Mouse (Mus musculus): Measurements from ENCODE around the gene Srsf12. TPM values are rescaled to one million over a fixed set of nuclear protein-coding genes. Genes with fewer than 3 reads are reported as not detected.

The Srsf12 gene
- polyA plus RNA-seq, 1 experiment from 2014 or later: 3.6 TPM

DNA sequence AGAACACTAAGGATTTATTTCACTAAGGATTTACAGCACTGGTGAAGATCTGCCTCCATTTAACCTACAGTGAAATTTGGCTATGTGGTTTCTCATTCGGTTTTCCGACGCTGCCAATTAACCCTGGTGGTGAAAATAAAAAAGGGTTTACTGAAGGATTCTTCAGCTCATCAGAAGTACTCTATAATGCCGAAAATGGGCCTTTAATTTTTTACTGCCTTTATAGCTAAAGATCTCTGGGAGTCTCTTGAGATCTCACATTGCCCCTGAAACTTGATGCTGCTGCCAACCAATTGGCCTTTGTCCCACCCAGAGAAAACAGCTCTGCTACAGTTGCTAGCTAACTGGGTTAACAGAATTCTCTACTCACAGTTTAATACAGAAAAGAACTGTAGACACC lies 40.1 kb downstream of the Srsf12 start:
- Histone ChIP-seq H3K9ac (peak overlapping the region; percentile 99), H3K36me3 (ENCODE audit: insufficient read depth) (peaks cover 24% of the 10 kb centered on the region), H3K4me1 (ENCODE audit: insufficient read depth) (no peaks in the 10 kb centered on the region), H3K9me3 (ENCODE audit: low read depth, low read length) (no peaks in the 10 kb centered on the region), H3K27ac (ENCODE audit: low read depth) (peak overlapping the region; percentile 100), H3K4me2 (peak overlapping the region; percentile 83), H3K27me3 (ENCODE audit: insufficient read depth, low read length) (no peaks in the 10 kb centered on the region), H3K4me3 (ENCODE audit: low read depth, low read length) (peak overlapping the region; percentile 89)
- DNase-seq: peak; percentile 70
- 0% methylated on average over 4 of the region's 4 CpGs for WGBS
- 0 out of 2 replicates have a peak, but pooled peaks have one; percentile 32 for TF ChIP-seq CTCF (IDR thresholded peaks at IDR 0.05; ENCODE audit: low read depth)
- ATAC-seq (ENCODE audit: insufficient read depth): no peak

DNA sequence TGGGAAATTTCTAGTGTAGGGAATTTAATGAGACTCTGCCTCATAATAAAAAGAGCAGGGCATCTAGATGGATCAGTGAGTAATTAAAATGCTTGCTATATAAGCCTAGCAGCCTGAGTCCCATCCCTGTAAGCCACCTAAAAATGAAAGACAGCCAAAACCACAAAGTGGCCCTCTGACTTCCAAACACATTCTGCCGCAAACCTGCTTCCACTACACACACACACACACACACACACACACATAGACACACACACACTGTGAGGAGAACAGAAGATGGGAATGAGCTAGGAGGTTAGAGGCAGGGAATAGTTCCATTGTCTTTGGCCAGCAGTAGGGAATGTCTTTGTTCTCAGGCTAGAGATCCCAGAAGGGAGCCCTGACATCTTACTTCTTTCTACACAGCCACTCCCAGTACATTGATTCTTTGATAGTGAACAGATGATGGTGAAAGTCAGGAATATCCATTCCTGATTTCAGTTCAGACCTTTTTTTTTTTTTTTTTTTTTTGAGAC lies 41.0 kb downstream of the Srsf12 start:
- DNase-seq (no peak), ATAC-seq (ENCODE audit: insufficient read depth) (no peak)
- no peak overlapping the region for H3K27ac ChIP-seq (ENCODE audit: low read depth)
- WGBS: 43% methylated on average over 1 of the region's 1 CpGs
- no peak overlapping the region for H3K9ac ChIP-seq
- no peak overlapping the region for H3K4me3 ChIP-seq (ENCODE audit: low read depth, low read length)
- no peaks in the 10 kb centered on the region for H3K4me1 ChIP-seq (ENCODE audit: insufficient read depth)
- no peaks in the 10 kb centered on the region for H3K27me3 ChIP-seq (ENCODE audit: insufficient read depth, low read length)
- no peak overlapping the region for H3K4me2 ChIP-seq
- H3K36me3 ChIP-seq (ENCODE audit: insufficient read depth): peaks cover 15% of the 10 kb centered on the region
- no peaks in the 10 kb centered on the region for H3K9me3 ChIP-seq (ENCODE audit: low read depth, low read length)
- no peak for TF ChIP-seq CTCF (IDR thresholded peaks at IDR 0.05; ENCODE audit: low read depth)

DNA sequence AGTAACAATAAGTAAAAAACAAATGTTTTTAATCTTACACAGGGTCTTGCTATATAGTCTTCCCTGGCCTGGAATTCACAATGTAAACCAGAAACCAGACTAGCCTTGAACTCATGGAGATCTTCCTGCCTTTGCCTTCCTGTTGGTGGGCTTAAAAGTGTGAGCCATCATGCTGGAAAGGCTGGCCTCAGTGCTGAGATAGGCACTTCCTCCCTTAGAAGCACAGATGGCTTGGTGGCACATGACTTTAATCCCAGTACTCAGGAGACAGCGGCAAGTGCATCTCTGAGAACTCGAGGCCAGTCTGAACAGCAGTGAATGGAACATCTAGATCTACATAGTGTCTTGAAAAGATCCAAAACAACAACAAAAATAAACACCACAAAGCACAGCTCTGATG lies 42.1 kb downstream of the Srsf12 start:
- Histone ChIP-seq H3K27me3 (ENCODE audit: insufficient read depth, low read length) (no peaks in the 10 kb centered on the region), H3K4me3 (ENCODE audit: low read depth, low read length) (no peak overlapping the region), H3K9me3 (ENCODE audit: low read depth, low read length) (no peaks in the 10 kb centered on the region), H3K4me1 (ENCODE audit: insufficient read depth) (no peaks in the 10 kb centered on the region), H3K27ac (ENCODE audit: low read depth) (no peak overlapping the region), H3K36me3 (ENCODE audit: insufficient read depth) (peaks cover 4% of the 10 kb centered on the region), H3K9ac (no peak overlapping the region), H3K4me2 (no peak overlapping the region)
- 88% methylated on average over 2 of the region's 2 CpGs for WGBS
- no peak for DNase-seq
- ATAC-seq (ENCODE audit: insufficient read depth): no peak
- no peak for TF ChIP-seq CTCF (IDR thresholded peaks at IDR 0.05; ENCODE audit: low read depth)

DNA sequence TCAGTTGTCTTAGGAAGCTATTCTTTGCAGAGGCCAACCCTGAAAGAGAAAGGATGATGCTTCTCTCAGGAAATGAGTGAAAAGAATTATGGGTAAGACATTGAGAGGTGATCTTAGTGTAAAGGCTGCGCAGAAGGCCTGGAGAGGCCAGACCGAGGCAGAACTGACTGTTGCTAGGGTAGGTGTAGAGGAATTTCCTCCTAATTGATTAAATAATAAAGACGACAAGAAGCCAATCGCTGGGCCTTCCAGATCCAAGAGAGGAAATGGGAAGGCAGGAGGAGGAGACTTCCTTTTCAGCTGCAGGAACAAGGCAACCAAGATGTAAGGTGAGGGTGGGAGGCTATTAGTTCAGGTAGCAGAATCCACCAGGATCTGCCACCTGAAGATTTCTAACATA lies 45.9 kb downstream of the Srsf12 start:
- no peak overlapping the region for H3K9ac ChIP-seq
- ATAC-seq (ENCODE audit: insufficient read depth) (no peak), DNase-seq (no peak)
- H3K4me3 ChIP-seq (ENCODE audit: low read depth, low read length): no peak overlapping the region
- H3K4me1 ChIP-seq (ENCODE audit: insufficient read depth): no peaks in the 10 kb centered on the region
- WGBS: 84% methylated on average over 4 of the region's 4 CpGs
- no peaks in the 10 kb centered on the region for H3K27me3 ChIP-seq (ENCODE audit: insufficient read depth, low read length)
- TF ChIP-seq CTCF (IDR thresholded peaks at IDR 0.05; ENCODE audit: low read depth): no peak
- no peaks in the 10 kb centered on the region for H3K9me3 ChIP-seq (ENCODE audit: low read depth, low read length)
- H3K4me2 ChIP-seq: no peak overlapping the region
- no peaks in the 10 kb centered on the region for H3K36me3 ChIP-seq (ENCODE audit: insufficient read depth)
- no peak overlapping the region for H3K27ac ChIP-seq (ENCODE audit: low read depth)

DNA sequence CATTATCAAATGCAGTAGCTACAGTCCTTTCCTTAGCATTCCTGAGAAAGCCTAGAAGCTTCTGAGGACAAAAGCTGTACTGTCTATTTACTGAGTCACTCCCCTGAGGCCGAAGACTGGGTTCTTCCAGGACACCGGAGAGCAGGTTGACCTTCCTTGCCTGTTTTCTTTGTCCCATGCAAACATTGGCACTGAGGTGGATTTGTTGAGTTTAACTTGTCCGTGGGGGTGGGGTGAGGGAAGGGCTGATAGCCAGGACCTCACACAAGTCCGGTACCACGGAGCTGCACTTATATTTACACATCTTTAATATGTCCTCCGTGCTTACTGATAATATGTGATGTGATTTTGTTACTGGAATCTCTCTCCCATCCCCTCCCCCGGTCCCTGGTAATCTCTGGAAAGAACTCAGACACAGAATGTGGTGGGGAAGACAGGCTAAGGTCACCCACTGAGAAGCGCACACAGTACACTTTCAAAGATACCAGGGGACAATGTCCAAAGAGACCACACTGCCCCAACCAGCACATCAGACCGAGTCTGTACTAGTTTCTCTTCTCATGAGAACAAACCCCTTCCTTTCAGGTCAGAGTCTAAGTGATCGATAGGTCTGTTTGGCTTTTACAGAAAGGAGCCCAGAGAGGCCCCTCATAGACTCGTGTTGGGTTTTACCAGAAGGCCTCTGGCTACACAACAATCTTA lies 48.6 kb downstream of the Srsf12 start:
- Histone ChIP-seq H3K9me3 (ENCODE audit: low read depth, low read length) (no peaks in the 10 kb centered on the region), H3K27ac (ENCODE audit: low read depth) (no peak overlapping the region), H3K4me2 (no peak overlapping the region), H3K4me1 (ENCODE audit: insufficient read depth) (no peaks in the 10 kb centered on the region), H3K9ac (no peak overlapping the region), H3K27me3 (ENCODE audit: insufficient read depth, low read length) (no peaks in the 10 kb centered on the region), H3K36me3 (ENCODE audit: insufficient read depth) (no peaks in the 10 kb centered on the region), H3K4me3 (ENCODE audit: low read depth, low read length) (no peak overlapping the region)
- DNase-seq (no peak), ATAC-seq (ENCODE audit: insufficient read depth) (no peak)
- 48% methylated on average over 11 of the region's 11 CpGs for WGBS
- no peak for TF ChIP-seq CTCF (IDR thresholded peaks at IDR 0.05; ENCODE audit: low read depth)

DNA sequence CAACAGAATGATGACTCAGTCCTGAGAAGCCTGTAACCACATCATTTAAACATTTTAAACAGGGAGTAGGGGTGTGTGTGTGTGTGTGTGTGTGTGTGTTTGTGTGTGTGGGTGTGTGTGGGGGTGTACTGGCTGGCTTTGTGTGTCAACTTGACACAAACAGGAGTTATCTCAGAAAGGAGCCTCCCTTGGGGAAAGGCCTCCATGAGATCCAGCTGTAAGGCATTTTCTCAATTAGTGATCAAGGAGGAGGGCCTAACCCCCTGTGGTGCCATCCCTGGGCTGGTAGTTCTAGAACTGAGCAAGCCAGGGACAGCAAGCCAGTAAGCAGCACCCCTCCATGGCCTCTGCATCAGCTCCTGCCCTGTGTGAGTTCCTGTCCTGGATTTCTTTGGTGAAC lies 51.5 kb downstream of the Srsf12 start:
- Histone ChIP-seq H3K9ac (no peak overlapping the region), H3K4me1 (ENCODE audit: insufficient read depth) (no peaks in the 10 kb centered on the region), H3K4me3 (ENCODE audit: low read depth, low read length) (no peak overlapping the region), H3K36me3 (ENCODE audit: insufficient read depth) (no peaks in the 10 kb centered on the region), H3K9me3 (ENCODE audit: low read depth, low read length) (no peaks in the 10 kb centered on the region), H3K4me2 (no peak overlapping the region), H3K27ac (ENCODE audit: low read depth) (no peak overlapping the region), H3K27me3 (ENCODE audit: insufficient read depth, low read length) (no peaks in the 10 kb centered on the region)
- no peak for DNase-seq
- no peak for TF ChIP-seq CTCF (IDR thresholded peaks at IDR 0.05; ENCODE audit: low read depth)
- no peak for ATAC-seq (ENCODE audit: insufficient read depth)

DNA sequence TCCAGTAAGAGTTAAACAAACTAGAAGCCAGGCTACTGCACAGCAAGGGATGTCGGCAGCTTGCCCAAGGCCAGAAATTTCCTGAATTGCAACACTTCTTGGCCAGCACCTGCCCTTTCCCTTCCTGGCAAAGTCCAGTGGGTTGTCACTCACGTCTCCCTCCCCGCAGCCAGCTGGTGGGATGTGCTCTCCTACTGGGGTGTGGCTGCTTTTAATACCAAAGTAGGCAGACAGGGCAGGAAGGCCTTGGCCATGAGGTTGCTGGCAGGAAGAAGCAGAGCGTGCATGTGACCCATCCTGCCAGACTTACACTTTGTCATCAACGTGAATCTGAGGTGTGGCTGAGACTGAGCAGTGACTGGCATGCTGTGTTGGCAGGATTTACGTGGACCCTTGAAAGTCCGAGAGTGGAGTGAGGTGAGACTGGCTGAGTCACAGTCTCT lies 52.5 kb downstream of the Srsf12 start:
- WGBS: 22% methylated on average over 7 of the region's 7 CpGs
- no peak overlapping the region for H3K4me3 ChIP-seq (ENCODE audit: low read depth, low read length)
- ATAC-seq (ENCODE audit: insufficient read depth): peak; percentile 90
- peak overlapping the region; percentile 22; the same call in 1 of the 2 replicates for H3K27ac ChIP-seq (ENCODE audit: low read depth)
- no peak for TF ChIP-seq CTCF (IDR thresholded peaks at IDR 0.05; ENCODE audit: low read depth)
- DNase-seq: peak; percentile 89
- no peaks in the 10 kb centered on the region for H3K27me3 ChIP-seq (ENCODE audit: insufficient read depth, low read length)
- H3K9ac ChIP-seq: no peak overlapping the region
- H3K36me3 ChIP-seq (ENCODE audit: insufficient read depth): no peaks in the 10 kb centered on the region
- 0 out of 2 replicates have a peak overlapping the region, but pooled peaks have one; percentile 8 for H3K4me2 ChIP-seq
- no peaks in the 10 kb centered on the region for H3K4me1 ChIP-seq (ENCODE audit: insufficient read depth)
- no peaks in the 10 kb centered on the region for H3K9me3 ChIP-seq (ENCODE audit: low read depth, low read length)
